Mouse (Mus musculus) cerebellum, adult 2 months (tissue): ENCODE measurements around the gene Reep3.

Source experiments
- CTCF ChIP-seq: fragments of 200-500 bp; IDR thresholded peaks from 2 replicates; pipeline ENCODE4 v1.5.1; 2011; ENCODE audit warnings: low read depth, mild to moderate bottlenecking, control low read depth, low read length, moderate library complexity, borderline replicate concordance; ENCODE audit not compliant: insufficient read depth
- POLR2A ChIP-seq: fragments of 200-500 bp; IDR thresholded peaks from 2 replicates; pipeline ENCODE4 v1.6.1; 2011; ENCODE audit warnings: low read length, control low read depth, borderline replicate concordance; ENCODE audit not compliant: insufficient read depth

DNA sequence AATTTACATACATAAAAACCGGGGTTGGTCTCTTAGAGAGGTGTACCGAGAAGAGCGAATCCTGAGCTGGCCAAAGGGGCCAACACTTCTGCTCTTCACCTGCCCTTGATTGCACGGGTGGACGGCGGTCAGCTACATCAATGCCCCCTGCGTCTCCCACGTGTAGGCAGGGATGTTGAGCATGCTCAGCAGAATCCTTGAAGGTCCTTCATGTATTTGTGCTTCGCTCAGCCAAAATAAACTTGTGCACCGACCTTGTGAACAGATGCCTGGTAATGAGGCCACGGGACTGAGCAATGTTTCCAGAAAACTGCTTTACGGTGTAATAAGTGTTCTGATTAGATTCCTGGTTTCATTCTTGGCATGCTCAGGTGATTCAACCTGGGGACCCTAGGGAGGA, 67.4 kb downstream of the Reep3 start:
- TF ChIP-seq CTCF, result no peak
- no peak for TF ChIP-seq POLR2A
